Mouse (Mus musculus): ENCODE data around the gene Rtp2.
"Not testable (repeated sequence)": the region's sequence is repeated elsewhere in the genome, so short reads cannot be mapped to it uniquely, and the experiment has no call there.

Gene Rtp2

DNA sequence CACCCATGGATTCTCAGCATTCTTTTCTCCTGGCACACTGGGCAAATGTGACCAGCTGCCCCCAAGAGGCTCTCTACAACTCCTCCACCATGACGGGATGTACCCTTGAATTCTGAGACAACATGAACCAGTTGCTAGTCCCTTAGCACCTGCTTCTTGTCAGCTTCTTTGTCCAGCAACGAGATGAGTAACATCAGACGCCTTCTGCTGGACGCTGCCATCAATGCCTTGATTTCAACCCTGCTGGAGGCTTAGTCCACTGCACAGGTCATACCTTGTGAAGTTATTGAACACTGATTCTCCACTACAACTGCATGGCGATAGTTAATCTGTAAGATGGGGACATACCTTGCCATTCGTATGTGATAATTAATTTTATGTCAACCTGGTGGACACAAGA, 15.5 kb upstream of the Rtp2 start:
- DNase-seq, result peak in 1 of 2 experiments; percentile 53

DNA sequence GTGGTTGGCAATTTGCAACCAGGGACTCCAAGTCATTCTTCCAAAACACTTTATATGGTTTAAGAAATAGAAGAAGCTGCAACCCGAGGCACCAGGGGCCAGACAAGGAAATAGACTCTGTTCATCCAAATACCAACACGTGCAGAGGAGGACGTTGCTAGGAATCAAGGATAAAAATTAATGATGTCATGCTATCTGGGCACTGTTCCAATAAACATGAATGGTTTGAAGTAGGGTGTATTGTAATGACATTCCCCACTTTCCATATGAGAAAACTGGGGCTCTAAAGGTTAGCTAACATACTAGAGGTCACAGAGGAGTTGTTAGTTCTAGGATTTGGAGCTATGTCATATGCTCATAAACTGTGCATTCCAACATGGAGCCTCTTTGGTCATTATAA, 12.6 kb upstream of the Rtp2 start:
- no peak for DNase-seq

DNA sequence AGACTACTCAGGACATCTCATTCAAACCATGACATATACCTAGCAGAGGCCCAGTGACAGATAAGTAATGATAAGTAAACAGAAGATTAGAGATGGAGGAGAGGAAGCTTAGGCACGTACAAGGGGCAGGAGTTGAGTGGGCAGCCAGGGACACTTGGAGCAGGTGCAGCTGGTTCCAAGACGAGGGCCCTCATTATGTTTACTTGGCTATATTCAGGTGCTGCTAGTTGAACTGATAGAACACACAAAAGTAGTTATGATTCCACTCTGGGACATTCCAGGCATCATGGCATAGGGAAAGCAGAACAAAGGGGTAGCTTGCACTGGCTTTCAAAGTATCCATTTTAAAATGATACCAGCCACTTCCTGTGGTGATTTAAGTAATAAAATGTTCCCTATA, 2.2 kb upstream of the Rtp2 start:
- no peak for DNase-seq

DNA sequence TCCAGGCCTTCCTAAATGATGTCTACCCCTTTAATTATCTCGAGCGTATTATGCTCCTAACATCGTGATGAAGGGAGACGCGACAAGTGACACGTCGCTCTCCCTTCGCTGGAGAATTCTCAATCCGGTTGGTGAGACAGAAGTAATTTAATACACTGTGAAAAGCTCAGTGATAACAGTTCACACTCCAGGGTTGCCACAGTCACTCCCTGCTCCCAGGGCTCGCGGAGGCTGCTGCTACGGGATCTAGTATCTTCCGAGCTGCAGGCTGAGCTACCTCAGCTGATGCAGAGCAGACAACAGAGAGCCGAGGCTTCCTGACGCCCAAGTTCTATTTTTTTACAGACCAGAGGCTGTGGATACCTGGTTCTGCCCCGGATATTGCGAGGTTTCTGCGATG, 919 bp downstream of the Rtp2 start:
- no peak for DNase-seq

DNA sequence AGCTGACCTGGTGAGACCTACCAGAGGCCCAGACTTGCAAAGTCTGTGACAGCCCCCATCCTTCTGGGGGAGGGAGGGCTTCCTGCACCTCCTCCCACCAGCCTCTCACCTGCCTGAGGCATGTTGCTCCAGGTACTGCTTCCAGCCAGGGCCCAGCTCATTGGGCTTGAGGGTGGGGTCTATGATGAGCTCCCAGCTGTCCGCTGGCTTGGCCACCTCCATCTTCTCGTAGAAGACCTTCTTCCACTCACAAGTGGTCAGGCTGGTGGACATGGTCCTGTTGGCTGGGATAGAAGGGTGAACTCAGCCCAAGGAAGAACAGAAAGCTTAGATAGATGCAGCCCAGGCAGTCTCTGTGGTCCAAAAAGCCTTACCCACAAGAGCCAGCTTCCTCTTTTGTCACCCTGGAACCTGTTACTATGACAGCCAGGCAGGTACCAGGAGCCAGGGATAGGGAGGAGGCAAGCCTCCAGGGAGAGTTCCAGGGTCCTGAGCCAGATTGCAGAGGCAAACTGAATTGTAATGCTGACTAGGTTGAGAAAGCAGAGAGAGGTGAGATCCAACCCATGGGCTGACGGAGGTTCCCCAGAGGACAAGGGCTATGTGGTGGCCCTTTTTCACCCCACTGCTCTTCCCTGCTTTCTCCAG, 1.6 kb downstream of the Rtp2 start:
- no peak for DNase-seq

DNA sequence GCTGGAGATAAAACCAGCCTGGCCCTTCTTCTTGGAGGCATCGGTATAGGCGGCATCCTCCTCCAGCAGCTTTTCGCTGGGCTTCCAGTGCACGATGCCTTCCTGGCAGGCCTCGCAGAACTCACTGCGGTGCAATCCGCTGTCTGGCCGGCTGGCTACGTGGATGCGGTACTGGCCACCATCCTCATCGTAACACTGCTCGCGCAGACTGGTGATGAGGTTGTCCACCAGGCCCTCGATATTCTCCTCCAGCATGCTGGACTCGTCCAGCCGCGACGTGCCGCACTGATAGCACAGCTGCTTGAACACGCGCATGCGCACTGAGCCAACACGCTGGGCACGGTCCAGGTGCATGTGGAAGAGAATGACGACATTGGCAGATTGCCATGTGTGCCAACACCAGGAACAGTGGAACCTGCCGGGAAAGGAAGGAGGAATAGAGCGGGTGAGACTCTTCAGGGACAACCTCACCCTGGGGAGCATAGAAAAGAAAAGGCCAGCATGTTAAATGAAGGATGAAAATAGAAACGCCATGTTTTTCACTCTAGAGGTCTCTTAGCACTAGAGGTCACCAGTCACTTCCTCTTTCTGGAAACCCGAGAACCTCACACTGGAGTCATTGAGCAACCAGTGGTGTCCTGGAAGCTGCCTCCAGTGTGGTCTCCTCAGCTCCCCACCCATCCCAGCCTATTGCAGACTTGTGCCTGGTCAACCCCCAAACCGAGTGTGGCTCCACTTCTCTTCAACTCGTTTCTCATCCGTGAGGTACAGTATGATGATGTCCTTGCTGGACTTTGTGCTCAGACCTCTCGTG, 4.7 kb downstream of the Rtp2 start:
- DNase-seq, result no peak

DNA sequence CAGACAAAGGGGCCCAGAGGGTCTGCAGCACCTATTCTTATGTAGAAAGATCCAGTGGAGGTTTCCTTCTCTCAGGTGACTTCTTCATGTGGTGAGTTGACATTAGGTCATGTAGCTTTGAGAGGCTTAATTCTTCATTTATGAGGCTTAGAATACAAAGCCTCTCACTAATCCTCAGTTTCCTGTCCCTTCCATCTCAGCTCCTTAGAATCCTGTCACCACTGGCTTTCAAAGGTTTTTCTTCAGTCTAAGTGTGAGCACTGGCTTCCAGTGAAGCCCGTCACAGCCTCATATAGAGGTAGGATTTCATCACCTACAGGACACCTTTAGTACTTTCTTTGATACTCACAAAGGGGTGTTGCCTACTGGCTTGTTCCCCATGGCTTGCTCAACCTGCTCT, 9.3 kb downstream of the Rtp2 start:
- no peak for DNase-seq

DNA sequence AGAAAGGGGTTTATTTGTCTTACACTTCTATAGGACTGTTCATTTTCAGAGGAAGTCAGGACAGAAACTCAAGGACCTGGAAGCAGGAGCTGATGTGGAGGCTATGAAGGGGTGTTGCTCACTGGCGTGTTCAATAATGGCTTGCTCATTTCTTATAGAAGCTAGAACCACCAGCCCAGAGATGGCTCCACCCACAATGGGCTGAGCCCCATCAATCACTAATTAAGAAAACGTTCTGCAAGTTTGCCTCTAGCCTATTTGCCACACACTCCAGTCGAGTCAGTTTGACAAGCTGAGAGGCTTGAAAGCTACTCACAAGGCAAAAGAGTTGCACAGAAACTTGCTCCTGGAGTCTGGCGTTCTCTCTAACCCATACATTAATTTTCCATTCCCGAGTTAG, 10.5 kb downstream of the Rtp2 start:
- DNase-seq, result no peak

DNA sequence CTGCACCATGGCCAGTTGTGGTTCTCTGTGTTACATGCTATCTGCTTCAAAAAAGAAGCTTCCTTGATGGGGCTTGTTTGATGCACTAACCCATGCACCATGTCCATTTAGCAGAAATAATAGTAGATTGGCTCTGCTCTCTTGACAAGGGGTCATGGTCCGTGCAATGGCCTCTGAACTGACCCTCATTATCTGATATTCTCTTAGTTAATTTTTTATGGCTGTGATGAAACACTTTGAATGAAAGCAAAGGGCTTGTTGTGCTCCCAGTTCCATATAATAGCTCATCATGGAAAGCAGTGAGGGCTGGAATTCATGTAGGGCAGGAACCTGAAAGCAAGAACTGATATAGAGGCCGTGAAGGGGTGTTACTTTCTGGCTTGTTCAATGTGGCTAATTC, 12.8 kb downstream of the Rtp2 start:
- DNase-seq, result no peak

DNA sequence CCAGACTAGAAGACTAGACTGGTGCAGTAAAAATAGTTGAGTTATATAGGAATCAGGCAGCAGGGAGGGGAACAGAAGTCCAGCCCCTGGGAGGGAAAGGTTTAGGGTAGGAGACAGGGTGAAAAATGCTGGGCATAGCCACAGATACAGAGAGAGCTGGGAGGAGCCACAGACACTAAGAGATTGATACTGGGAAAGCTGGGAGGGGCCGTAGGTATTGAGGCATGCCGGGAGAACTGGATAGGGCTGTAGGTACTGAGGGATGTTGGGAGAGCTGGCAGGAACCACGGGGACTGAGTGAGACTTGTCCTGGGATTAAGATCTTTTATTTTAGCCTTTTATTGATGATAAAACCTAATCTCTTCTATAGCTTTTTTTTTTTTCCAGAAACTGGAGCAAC, 18.8 kb downstream of the Rtp2 start:
- DNase-seq, result no peak

DNA sequence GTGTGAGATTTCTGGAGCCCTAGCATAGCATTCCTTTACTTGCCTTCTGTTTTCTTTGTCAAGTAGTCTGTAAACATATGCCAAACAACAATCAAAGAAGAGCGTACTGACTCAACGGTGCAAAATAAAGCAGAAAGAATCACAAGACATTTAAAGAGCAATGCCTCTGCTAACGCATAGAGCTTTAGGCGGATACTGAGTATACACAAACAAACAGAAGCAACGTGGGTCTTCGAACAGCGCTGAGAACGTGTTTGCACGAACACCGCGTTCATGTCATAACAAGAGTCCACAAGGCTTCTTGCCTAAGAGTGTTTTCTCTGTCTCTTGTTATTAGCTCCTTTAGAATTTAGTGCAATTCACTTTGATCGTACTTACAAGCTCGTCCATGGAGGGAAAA, 19.5 kb downstream of the Rtp2 start:
- no peak for DNase-seq

DNA sequence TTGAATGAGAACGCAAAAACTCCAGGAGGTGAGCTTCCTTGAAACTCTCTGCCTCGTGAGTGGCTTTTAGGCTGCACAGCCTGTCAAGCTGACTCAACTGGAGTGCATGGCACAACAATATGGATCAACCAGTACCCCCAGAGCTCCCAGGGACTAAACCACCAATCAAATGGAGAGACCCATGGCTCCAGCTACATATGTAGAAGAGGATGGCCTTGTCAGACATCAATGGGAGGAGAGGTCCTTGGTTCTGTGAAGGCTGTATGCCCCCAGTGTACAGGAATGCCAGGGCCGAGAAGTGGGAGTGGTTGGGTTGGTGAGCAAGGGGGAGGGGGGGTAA, 23.2 kb downstream of the Rtp2 start:
- not testable (repeated sequence) for DNase-seq

DNA sequence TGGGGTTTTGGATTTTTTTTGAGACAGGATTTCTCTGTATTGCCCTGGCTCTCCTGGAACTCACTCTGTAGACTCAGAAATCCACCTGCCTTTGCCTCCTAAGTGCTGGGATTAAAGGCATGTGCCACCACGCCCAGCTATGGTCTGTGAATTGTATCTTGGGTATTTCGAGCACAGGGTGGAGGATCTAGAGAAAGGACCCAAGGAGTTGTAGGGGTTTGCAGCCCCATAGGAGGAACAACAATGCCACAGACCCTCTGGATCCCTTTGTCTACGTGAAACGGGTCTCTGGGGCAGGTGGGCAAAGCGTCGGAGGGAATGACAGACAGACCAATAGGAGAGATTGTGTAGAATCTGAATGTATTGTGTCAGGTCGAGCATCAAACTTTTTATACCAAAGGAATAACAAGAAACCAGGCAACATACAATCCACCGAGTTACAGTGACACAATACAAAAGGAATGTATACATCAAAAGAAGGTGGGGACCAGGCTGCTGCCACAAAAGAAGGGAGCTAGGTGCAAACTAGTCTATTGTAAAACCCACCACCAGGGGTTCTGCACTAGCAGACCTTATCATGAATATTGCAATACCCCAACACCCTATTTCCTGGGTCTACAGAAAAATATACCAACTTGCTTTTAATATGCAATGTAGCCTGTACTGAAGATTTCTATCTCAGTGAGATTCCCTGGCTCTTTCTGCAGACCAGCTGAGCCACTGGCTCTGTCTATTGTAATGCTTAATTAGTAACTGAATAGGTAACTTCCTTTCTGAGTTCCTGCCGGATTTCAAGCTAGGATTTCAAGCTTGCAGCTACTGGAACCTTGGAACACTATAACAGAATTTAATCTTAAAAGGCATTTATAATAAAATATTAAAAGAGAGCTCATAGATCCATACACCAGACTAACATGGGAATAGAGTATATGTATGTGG, 23.8 kb downstream of the Rtp2 start:
- DNase-seq, result not testable (repeated sequence)

DNA sequence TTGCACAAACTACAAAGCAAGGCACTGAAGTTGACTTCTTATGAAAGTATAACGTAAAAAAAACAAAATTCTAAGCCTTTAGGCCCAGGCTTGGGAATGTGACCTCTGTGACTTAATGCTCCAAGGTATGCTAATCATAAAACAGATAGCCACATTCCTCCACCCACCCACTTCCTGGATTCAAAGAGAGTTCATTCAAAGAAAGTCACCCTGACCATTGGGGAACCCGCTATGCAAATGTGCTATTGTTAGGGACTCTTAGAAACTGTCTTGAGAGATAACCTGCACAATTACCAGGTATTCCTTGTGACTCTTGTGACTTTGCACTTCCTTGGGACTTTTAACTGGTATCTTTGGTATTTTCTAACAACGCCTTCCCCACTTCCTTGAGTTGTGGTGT, 25.6 kb downstream of the Rtp2 start:
- DNase-seq, result not testable (repeated sequence)

DNA sequence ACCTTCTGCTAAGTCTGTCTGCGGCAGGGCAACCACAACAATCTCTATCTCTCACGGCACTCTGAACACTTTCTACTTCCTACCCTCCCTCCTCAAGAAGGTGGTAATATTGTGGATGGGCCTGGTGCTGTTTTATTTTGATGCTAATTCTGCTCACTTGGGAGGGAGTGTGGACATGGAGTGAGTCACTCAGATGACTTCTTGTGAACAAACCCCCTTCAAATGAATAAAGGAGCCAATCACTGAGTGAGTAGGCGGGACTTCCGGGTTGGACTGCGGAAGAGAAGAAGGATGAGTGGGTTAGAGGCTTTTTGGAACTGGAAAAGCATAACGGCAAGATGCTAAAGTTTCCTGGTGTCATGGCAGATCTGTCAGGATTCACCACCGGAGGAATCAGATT, 30.8 kb downstream of the Rtp2 start:
- no peak for DNase-seq

DNA sequence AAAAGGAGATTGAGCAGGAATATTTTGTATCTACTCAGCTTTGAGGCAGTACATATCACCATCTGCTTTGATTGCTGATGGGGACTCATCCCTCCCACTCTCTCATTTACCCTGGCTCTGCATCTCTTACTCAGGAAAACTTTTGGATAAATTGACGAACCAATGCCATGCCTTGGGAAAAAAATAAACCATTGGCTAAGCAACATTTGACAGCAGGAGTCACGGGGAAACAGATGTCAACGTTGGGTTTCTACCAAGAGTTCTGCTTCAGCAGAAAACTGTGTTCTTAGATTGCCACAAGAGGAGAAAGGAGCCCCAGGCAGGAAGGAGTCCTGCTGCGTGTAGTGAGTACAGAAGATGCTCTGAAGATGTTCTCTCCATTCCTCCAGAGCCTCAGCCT, 32.1 kb downstream of the Rtp2 start:
- DNase-seq, result no peak

DNA sequence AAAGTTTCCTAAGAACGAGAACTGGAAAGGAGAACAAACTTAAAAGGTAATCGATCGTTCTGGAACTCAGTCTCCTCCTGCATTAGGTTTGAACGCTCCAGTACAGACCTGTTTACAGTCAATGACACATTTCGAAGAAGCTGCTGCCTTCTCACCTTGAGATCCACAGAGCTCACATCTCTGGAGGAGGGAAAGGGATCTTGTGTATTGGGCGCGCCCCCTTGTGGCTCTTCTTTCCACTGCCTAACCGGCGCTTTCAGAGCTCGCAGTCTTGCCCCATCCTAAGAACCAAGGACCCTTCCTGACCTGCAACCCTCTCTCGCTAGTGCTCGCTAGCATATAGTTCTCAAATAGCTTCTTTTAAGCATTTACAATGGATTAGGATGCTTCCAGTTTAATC, 33.4 kb downstream of the Rtp2 start:
- peak; percentile 70 to 91 for DNase-seq

DNA sequence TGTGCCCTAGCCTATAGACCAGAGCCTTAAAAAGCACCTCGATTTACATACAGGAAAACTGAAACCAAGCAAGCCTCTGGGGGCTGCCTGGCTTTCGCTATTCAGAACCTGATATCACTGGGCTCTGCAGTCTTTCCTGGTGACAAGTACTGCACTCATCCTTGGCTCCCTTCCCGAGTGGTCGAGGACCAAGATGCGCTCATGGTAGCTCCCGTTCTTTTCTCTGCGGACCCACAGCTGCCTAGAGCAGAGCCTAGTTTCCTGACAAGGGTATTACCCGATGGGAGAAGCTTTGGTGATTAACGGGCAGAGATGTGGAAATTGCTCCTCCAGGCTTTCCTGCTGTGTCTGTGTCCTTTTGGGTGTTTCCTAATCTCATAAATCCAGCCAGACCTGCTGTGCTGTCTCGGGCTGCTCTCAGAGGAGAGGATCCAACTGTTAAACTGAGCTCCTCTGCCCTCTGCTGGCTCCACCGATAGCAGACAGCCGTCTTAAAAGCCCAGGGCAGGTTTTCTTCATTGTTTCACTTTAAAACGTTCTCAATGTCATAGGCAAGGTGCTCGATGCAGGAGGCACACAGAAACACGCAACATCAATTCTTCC, 34.1 kb downstream of the Rtp2 start:
- peak; percentile 66 to 86 for DNase-seq

DNA sequence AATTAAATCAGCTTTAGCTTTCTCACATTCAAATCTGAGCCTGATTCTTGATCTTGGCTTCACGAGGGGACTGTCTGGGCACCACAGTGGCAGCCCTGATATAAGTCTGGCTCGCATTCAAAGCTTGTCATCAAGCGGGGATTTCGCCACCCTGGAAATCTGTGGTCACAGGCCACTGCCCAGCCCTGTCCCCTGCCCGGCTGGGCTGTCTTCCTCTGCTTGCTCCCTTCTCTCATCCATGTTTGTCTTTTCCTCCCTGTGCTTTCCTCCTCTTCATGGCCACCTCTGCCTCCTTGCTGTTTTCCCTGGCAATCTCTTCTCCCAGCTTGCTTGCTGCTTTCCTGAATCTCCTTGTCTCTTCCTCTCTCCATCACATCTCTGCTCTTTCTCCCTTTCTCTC, 34.7 kb downstream of the Rtp2 start:
- DNase-seq, result no peak

DNA sequence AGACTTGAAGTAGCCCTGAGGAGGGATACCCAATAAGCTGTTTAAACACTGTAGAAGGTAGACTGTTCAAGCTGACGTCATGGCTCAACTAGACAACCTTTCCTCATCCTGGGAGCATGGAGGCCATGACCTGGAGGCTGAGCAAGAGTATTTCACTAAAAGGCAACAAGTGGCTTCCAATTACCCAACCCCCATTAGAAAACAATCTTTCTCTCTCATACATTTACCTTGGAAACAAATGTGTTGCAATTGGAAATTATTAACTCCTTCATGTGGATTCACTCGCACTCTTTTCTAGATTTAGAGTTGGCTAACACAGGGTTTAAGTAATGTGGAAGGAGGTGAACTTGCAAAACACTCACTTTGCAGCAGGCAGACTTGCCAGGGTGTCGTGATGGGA, 37.1 kb downstream of the Rtp2 start:
- no peak for DNase-seq

DNA sequence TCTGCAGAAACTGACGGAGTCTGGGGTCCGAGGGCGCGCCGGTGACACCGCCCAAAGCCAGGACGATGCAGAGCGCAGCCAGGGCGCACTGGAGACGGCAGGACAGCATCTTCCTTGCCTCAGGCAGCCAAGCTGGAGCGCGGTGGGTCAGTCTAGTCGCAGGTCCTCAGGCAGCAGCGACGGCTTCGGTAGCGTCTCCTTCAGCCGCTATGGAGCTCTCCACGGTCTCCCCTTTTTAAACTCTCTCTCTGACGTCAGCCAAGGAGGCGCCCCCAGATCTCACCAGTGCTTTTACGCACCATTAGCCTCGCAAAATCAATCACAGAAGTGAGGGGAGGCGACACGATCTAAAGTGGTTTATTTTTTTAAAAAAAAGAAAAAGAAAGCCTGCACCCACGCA, 41.6 kb downstream of the Rtp2 start, which contains the start of gene Sst:
TSS of gene Sst (minus strand) at position 323 of the 400 bp plus-strand sequence.
- DNase-seq, result no peak

DNA sequence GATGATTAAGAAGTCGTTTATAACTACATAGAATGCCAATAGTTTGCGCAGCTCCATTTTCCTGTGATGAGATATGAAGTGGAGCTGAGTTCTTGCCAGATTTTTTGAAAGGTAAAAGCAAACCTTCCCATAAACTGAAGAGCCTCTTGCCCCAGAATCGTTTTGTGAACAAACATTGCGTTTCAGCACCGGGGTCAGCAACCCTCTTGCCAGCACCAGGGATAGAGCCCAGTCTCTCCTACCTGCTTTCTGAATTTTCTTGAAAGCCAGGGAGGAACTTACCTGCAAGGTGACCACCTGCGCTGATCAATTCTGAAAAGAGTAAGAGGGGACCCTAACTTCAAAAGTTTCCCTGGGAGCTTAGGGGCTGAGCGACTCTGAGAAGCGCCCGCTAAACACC, 42.0 kb downstream of the Rtp2 start:
- peak in 1 of 2 experiments; percentile 53 for DNase-seq

DNA sequence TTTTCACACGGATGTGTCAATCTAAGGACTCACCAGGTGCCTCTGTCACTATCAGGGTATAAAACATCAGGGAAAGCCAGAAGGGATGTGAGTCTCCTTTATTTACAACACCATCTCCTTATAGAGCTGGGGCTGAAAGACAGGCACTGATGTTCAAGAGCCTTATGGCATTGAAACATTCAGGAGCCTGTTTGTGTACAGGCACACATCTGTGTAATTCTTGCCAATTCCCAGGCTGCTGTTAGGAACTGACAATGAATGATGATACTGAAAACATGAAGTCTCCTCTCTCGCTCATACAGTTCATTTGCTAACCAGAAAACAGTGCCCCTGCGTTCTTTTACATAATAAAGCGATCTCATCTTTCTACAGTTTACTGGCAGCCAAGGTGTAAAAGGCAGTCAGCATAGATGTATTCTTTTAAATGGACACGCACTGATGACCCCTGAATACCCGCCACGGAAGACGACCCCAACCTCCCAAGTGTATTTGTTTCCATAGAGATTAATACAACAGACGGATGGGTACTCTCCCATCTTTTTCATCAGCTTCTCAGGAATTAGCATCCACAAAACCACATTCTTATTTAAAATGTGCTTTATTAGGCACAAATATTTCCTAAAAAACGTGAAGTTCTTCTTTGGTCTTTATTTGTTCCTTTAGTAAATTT, 44.1 kb downstream of the Rtp2 start:
- no peak for DNase-seq
